Mouse (Mus musculus): ENCODE results near the gene Gfi1b.

DNA sequence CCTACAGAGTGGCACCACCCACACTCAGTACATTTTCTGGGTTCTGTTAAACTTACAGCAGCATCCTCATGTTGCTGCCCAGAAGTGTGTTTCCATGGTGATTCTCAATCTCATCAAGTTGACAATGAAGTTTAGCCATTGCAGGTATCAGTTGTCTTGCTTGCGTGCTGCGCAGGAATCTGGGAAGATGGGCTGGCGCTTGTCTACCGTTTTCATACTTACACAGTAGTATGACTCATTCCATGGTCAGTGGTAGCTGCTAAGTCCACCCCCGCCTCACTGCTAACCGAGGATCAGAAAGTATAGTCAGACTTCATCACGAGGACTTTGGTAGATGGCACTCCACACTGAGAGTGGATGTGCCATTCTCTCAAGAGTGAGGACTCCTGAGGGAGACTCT is 31.6 kb upstream of the Gfi1b start:
- TF ChIP-seq CTCF (IDR thresholded peaks at IDR 0.05; ENCODE audit: insufficient read depth, low read depth, low read length): no peak
- TF ChIP-seq POLR2A (IDR thresholded peaks at IDR 0.05; ENCODE audit: insufficient read depth, low read depth, low read length): no peak

Measured in olfactory bulb, adult 2 months (tissue).